ENCODE assay signal across 40 mouse cellular contexts in genomic region chr11:100757566-100757965, GRCm38 (mm10). TPM values are rescaled to one million over a fixed set of nuclear protein-coding genes. Genes with fewer than 3 reads are reported as not detected.
A peak's percentile ranks its signal among the peaks of the same experiment; 100 is the strongest.
DNase-seq lines count a peak whose midpoint lies in the region; ATAC-seq and TF ChIP-seq lines count a peak whose summit lies in the region.
"Had no signal": no experiment of that assay in that cellular context is flagged by ENCODE, and none has a peak within 500 bp of the region (broad histone marks: within the 10 kb centered on the region; RNA-seq: fewer than 3 reads in every experiment).

No protein-coding gene starts in this region.

- ATAC-seq in forebrain, postnatal 0 days = no peak
- no peak for ATAC-seq in midbrain, embryonic 13.5 days
- no peak for ATAC-seq in midbrain, postnatal 0 days (ENCODE audit: low FRiP score)
- ATAC-seq: forebrain, embryonic 13.5 days; liver, embryonic 12.5 days; liver, postnatal 0 days had no signal

- H3K9ac ChIP-seq in forebrain, postnatal 0 days = no peak overlapping the region
- no peak overlapping the region for H3K9ac ChIP-seq in midbrain, embryonic 13.5 days (replicated peaks)
- no peak overlapping the region for H3K9ac ChIP-seq in midbrain, postnatal 0 days (replicated peaks; ENCODE audit: low read length, poor library complexity, severe bottlenecking)
- H3K9ac ChIP-seq: embryonic facial prominence, embryonic 15.5 days; forebrain, embryonic 13.5 days; heart, embryonic 12.5 days; limb, embryonic 13.5 days; liver, embryonic 12.5 days; liver, postnatal 0 days had no signal

- H3K9me3 ChIP-seq in forebrain, postnatal 0 days (ENCODE audit: low read length) = no peaks in the 10 kb centered on the region
- H3K9me3 ChIP-seq in forebrain, embryonic 10.5 days = no peaks in the 10 kb centered on the region
- no peaks in the 10 kb centered on the region for H3K9me3 ChIP-seq in midbrain, embryonic 13.5 days
- no peaks in the 10 kb centered on the region for H3K9me3 ChIP-seq in midbrain, embryonic 10.5 days (replicated peaks)
- no peaks in the 10 kb centered on the region for H3K9me3 ChIP-seq in midbrain, postnatal 0 days (ENCODE audit: low read length)
- H3K9me3 ChIP-seq: embryonic facial prominence, embryonic 10.5 days; embryonic facial prominence, embryonic 15.5 days; forebrain, embryonic 13.5 days; G1E; heart, embryonic 12.5 days; limb, embryonic 13.5 days; liver, embryonic 12.5 days; megakaryocyte, embryonic 14.5 days had no signal

- 90% methylated on average over 12 of the region's 12 CpGs for WGBS in forebrain, postnatal 0 days
- 88% methylated on average over 12 of the region's 12 CpGs for WGBS in forebrain, embryonic 10.5 days
- WGBS in midbrain, embryonic 13.5 days = 92% methylated on average over 12 of the region's 12 CpGs
- 91% methylated on average over 12 of the region's 12 CpGs for WGBS in midbrain, embryonic 10.5 days
- 91% methylated on average over 12 of the region's 12 CpGs for WGBS in midbrain, postnatal 0 days

- H3K36me3 ChIP-seq in forebrain, postnatal 0 days (ENCODE audit: insufficient read depth) = peaks cover 24% of the 10 kb centered on the region
- no peaks in the 10 kb centered on the region for H3K36me3 ChIP-seq in forebrain, embryonic 10.5 days (replicated peaks)
- H3K36me3 ChIP-seq in midbrain, embryonic 13.5 days = peaks cover 26% of the 10 kb centered on the region
- H3K36me3 ChIP-seq in midbrain, embryonic 10.5 days = no peaks in the 10 kb centered on the region
- H3K36me3 ChIP-seq in midbrain, postnatal 0 days (ENCODE audit: insufficient read depth, low read length) = peaks cover 21% of the 10 kb centered on the region
- H3K36me3 ChIP-seq: embryonic facial prominence, embryonic 10.5 days; embryonic facial prominence, embryonic 15.5 days; G1E; heart, embryonic 12.5 days; limb, embryonic 13.5 days; liver, embryonic 12.5 days had no signal

- H3K4me2 ChIP-seq in forebrain, postnatal 0 days (ENCODE audit: low read depth) = peak overlapping the region; percentile 74; the same call in 1 of the 2 replicates
- peak overlapping the region; percentile 80 for H3K4me2 ChIP-seq in midbrain, embryonic 13.5 days (replicated peaks)
- H3K4me2 ChIP-seq in midbrain, postnatal 0 days (ENCODE audit: low read depth, low read length, poor library complexity, severe bottlenecking) = peak overlapping the region; percentile 73; the same call in 1 of the 2 replicates
- H3K4me2 ChIP-seq: embryonic facial prominence, embryonic 15.5 days; heart, embryonic 12.5 days; limb, embryonic 13.5 days; liver, embryonic 12.5 days had no signal

- no peak for DNase-seq in forebrain, postnatal 0 days
- DNase-seq in forebrain, embryonic 10.5 days (ENCODE audit: extremely low spot score, low spot score) = no peak
- DNase-seq in midbrain, embryonic 10.5 days (ENCODE audit: low spot score) = no peak
- DNase-seq in 416B (ENCODE audit: low read depth) = peak; percentile 60
- no peak for DNase-seq in midbrain, postnatal 0 days (ENCODE audit: low spot score)
- no peak for DNase-seq in cerebellum, postnatal 25 days
- DNase-seq: adrenal gland, adult 8-10 months; cerebellum, adult 2 months; cerebellum, postnatal 14 days; gastrocnemius, postnatal 14 days; heart, adult 2 months; kidney, adult 18-20 months; kidney, postnatal 36 days; liver, postnatal 0 days; lung, postnatal 4 days; right cerebral cortex, adult 18-20 months; thymus, postnatal 4 days had no signal

- peaks cover under 1% of the 10 kb centered on the region; the same call in 1 of the 2 replicates for H3K27me3 ChIP-seq in forebrain, postnatal 0 days (ENCODE audit: insufficient read depth, low read length)
- peaks cover 50% of the 10 kb centered on the region for H3K27me3 ChIP-seq in forebrain, embryonic 10.5 days (ENCODE audit: poor library complexity, severe bottlenecking)
- H3K27me3 ChIP-seq in midbrain, embryonic 13.5 days = peaks cover 9% of the 10 kb centered on the region; the same call in 1 of the 2 replicates
- H3K27me3 ChIP-seq in midbrain, embryonic 10.5 days (ENCODE audit: low read depth, poor library complexity, severe bottlenecking) = peaks cover 54% of the 10 kb centered on the region
- H3K27me3 ChIP-seq in midbrain, postnatal 0 days (ENCODE audit: insufficient read depth, low read length) = no peaks in the 10 kb centered on the region

- TF ChIP-seq CTCF in forebrain, postnatal 0 days (IDR thresholded peaks at IDR 0.05; ENCODE audit: low read depth) = no peak
- TF ChIP-seq CTCF in midbrain, postnatal 0 days (IDR thresholded peaks at IDR 0.05) = no peak

- H3K4me3 ChIP-seq in forebrain, postnatal 0 days (ENCODE audit: low read depth, low read length) = no peak overlapping the region
- H3K4me3 ChIP-seq in forebrain, embryonic 10.5 days = no peak overlapping the region
- no peak overlapping the region for H3K4me3 ChIP-seq in midbrain, embryonic 13.5 days (replicated peaks)
- H3K4me3 ChIP-seq in midbrain, embryonic 10.5 days = no peak overlapping the region
- H3K4me3 ChIP-seq in midbrain, postnatal 0 days (ENCODE audit: low read depth, low read length) = peak overlapping the region; percentile 65; the same call in 1 of the 2 replicates
- H3K4me3 ChIP-seq: embryonic facial prominence, embryonic 10.5 days; embryonic facial prominence, embryonic 15.5 days; forebrain, embryonic 13.5 days; heart, adult 2 months; heart, embryonic 12.5 days; layer of hippocampus, adult 2 months; left cerebral cortex, adult 2 months; limb, embryonic 13.5 days; liver, embryonic 12.5 days; megakaryocyte, embryonic 14.5 days had no signal

- H3K4me1 ChIP-seq in forebrain, postnatal 0 days (ENCODE audit: insufficient read depth) = no peaks in the 10 kb centered on the region; the same call in 1 of the 2 replicates
- peaks cover 32% of the 10 kb centered on the region for H3K4me1 ChIP-seq in forebrain, embryonic 10.5 days
- peaks cover 30% of the 10 kb centered on the region for H3K4me1 ChIP-seq in midbrain, embryonic 13.5 days (replicated peaks)
- peaks cover 32% of the 10 kb centered on the region for H3K4me1 ChIP-seq in midbrain, embryonic 10.5 days
- 0 out of 2 replicates have a peak, but pooled peaks cover 7% of the 10 kb centered on the region for H3K4me1 ChIP-seq in midbrain, postnatal 0 days (ENCODE audit: insufficient read depth, low read length)

- H3K27ac ChIP-seq in forebrain, postnatal 0 days (ENCODE audit: low read depth, low read length) = no peak overlapping the region
- no peak overlapping the region for H3K27ac ChIP-seq in forebrain, embryonic 10.5 days
- H3K27ac ChIP-seq in midbrain, embryonic 13.5 days = no peak overlapping the region
- no peak overlapping the region for H3K27ac ChIP-seq in midbrain, embryonic 10.5 days (replicated peaks)
- H3K27ac ChIP-seq in midbrain, postnatal 0 days (ENCODE audit: low read depth, low read length) = no peak overlapping the region
- H3K27ac ChIP-seq: embryonic facial prominence, embryonic 10.5 days; embryonic facial prominence, embryonic 15.5 days; forebrain, embryonic 13.5 days; heart, adult 2 months; layer of hippocampus, adult 2 months; left cerebral cortex, adult 2 months; limb, embryonic 13.5 days; liver, embryonic 12.5 days had no signal

RNA-seq across cellular contexts. Expression of gene Kcnh4, which starts 2.2 kb away (rescaled TPM):
- 7.2 and 12.3 TPM in 2 replicates for total RNA-seq in forebrain, postnatal 0 days (2014; rRNA removed)
- 3.2 and 4.4 TPM in 2 replicates for polyA plus RNA-seq in forebrain, postnatal 0 days (2015; fragmentation: Nextera tagmentation; extraction: Ambion mirVana)
- polyA plus RNA-seq in forebrain, embryonic 10.5 days (2016; fragmentation: Nextera tagmentation; extraction: Ambion mirVana) = 0.62 and 0.78 TPM in 2 replicates
- 8.4 and 8.5 TPM in 2 replicates for polyA plus RNA-seq in midbrain, embryonic 13.5 days (2015; fragmentation: Nextera tagmentation; extraction: Ambion mirVana)
- 1.1 and 2.6 TPM in 2 replicates for polyA plus RNA-seq in midbrain, embryonic 10.5 days (2016; fragmentation: Nextera tagmentation; extraction: Ambion mirVana)
- total RNA-seq in midbrain, postnatal 0 days (2014; rRNA removed) = 13.7 and 19.6 TPM in 2 replicates
- polyA plus RNA-seq in midbrain, postnatal 0 days (2015; fragmentation: Nextera tagmentation; extraction: Ambion mirVana) = 6.1 and 7.4 TPM in 2 replicates
- total RNA-seq: G1E; gastrocnemius, postnatal 14 days; heart, adult 2 months; hematopoietic stem cell, adult 5-6 weeks; monocyte, adult 5-6 weeks had no signal
- polyA plus RNA-seq: G1E; heart, embryonic 12.5 days; heart, postnatal 0 days; kidney, embryonic 16.5 days; limb, embryonic 13.5 days; liver, embryonic 12.5 days; liver, postnatal 0 days; lung, embryonic 16.5 days; thymus, postnatal 0 days had no signal

RNA-seq across cellular contexts. Expression of gene Hcrt, which starts 5.2 kb away (rescaled TPM):
- 1.8 and 7.1 TPM in 2 replicates for total RNA-seq in forebrain, postnatal 0 days (2014; rRNA removed)
- polyA plus RNA-seq in forebrain, postnatal 0 days (2015; fragmentation: Nextera tagmentation; extraction: Ambion mirVana) = 2.6 and 8.0 TPM in 2 replicates
- polyA plus RNA-seq in forebrain, embryonic 10.5 days (2016; fragmentation: Nextera tagmentation; extraction: Ambion mirVana) = not detected in 2 replicates
- polyA plus RNA-seq in midbrain, embryonic 13.5 days (2015; fragmentation: Nextera tagmentation; extraction: Ambion mirVana) = 0.30 TPM in 1 of 2 replicates, not detected in the other
- 0.26 TPM in 1 of 2 replicates, not detected in the other for polyA plus RNA-seq in midbrain, embryonic 10.5 days (2016; fragmentation: Nextera tagmentation; extraction: Ambion mirVana)
- 4.5 and 6.7 TPM in 2 replicates for total RNA-seq in midbrain, postnatal 0 days (2014; rRNA removed)
- polyA plus RNA-seq in midbrain, postnatal 0 days (2015; fragmentation: Nextera tagmentation; extraction: Ambion mirVana) = 5.7 and 16.8 TPM in 2 replicates
- total RNA-seq: adrenal gland, adult 8-10 months; adrenal gland, postnatal 4 days; G1E; gastrocnemius, postnatal 14 days; heart, adult 2 months; hematopoietic stem cell, adult 5-6 weeks; layer of hippocampus, adult 2 months; layer of hippocampus, postnatal 14 days; left cerebral cortex, adult 2 months; monocyte, adult 5-6 weeks had no signal
- polyA plus RNA-seq: cerebellum, adult 2 months; embryonic facial prominence, embryonic 10.5 days; embryonic facial prominence, embryonic 15.5 days; forebrain, embryonic 13.5 days; G1E; heart, adult 2 months; heart, embryonic 12.5 days; heart, postnatal 0 days; intestine, embryonic 14.5 days; kidney, embryonic 16.5 days; limb, embryonic 13.5 days; liver, embryonic 12.5 days; liver, postnatal 0 days; lung, embryonic 16.5 days; neural tube, embryonic 11.5 days; stomach, embryonic 14.5 days had no signal

RNA-seq across cellular contexts. Expression of gene Ghdc, which starts 13.2 kb away (rescaled TPM):
- total RNA-seq in forebrain, postnatal 0 days (2014; rRNA removed) = 6.1 and 7.3 TPM in 2 replicates
- 1.8 and 4.4 TPM in 2 replicates for polyA plus RNA-seq in forebrain, postnatal 0 days (2015; fragmentation: Nextera tagmentation; extraction: Ambion mirVana)
- 2.8 and 3.0 TPM in 2 replicates for polyA plus RNA-seq in forebrain, embryonic 10.5 days (2016; fragmentation: Nextera tagmentation; extraction: Ambion mirVana)
- 2.9 and 4.0 TPM in 2 replicates for polyA plus RNA-seq in midbrain, embryonic 13.5 days (2015; fragmentation: Nextera tagmentation; extraction: Ambion mirVana)
- polyA plus RNA-seq in midbrain, embryonic 10.5 days (2016; fragmentation: Nextera tagmentation; extraction: Ambion mirVana) = 3.9 and 4.4 TPM in 2 replicates
- 13.9 and 14.1 TPM in 2 replicates for total RNA-seq in midbrain, postnatal 0 days (2014; rRNA removed)
- 6.5 and 6.7 TPM in 2 replicates for polyA plus RNA-seq in midbrain, postnatal 0 days (2015; fragmentation: Nextera tagmentation; extraction: Ambion mirVana)

RNA-seq across cellular contexts. Expression of gene Rab5c, which starts 19.6 kb away (rescaled TPM):
- total RNA-seq in forebrain, postnatal 0 days (2014; rRNA removed) = 208 and 211 TPM in 2 replicates
- 34.9 and 37.8 TPM in 2 replicates for polyA plus RNA-seq in forebrain, postnatal 0 days (2015; fragmentation: Nextera tagmentation; extraction: Ambion mirVana)
- 13.2 and 14.9 TPM in 2 replicates for polyA plus RNA-seq in forebrain, embryonic 10.5 days (2016; fragmentation: Nextera tagmentation; extraction: Ambion mirVana)
- 27.4 and 29.5 TPM in 2 replicates for polyA plus RNA-seq in midbrain, embryonic 13.5 days (2015; fragmentation: Nextera tagmentation; extraction: Ambion mirVana)
- 14.8 and 15.4 TPM in 2 replicates for polyA plus RNA-seq in midbrain, embryonic 10.5 days (2016; fragmentation: Nextera tagmentation; extraction: Ambion mirVana)
- total RNA-seq in midbrain, postnatal 0 days (2014; rRNA removed) = 218 and 250 TPM in 2 replicates
- 33.8 and 34.4 TPM in 2 replicates for polyA plus RNA-seq in midbrain, postnatal 0 days (2015; fragmentation: Nextera tagmentation; extraction: Ambion mirVana)

RNA-seq across cellular contexts. Expression of gene Hspb9, which starts 43.9 kb away (rescaled TPM):
- not detected in 2 replicates for total RNA-seq in forebrain, postnatal 0 days (2014; rRNA removed)
- polyA plus RNA-seq in forebrain, postnatal 0 days (2015; fragmentation: Nextera tagmentation; extraction: Ambion mirVana) = 0.21 and 0.22 TPM in 2 replicates
- 0.24 and 0.30 TPM in 2 replicates for polyA plus RNA-seq in forebrain, embryonic 10.5 days (2016; fragmentation: Nextera tagmentation; extraction: Ambion mirVana)
- 0.26 TPM in 1 of 2 replicates, not detected in the other for polyA plus RNA-seq in midbrain, embryonic 13.5 days (2015; fragmentation: Nextera tagmentation; extraction: Ambion mirVana)
- 0.26 and 0.29 TPM in 2 replicates for polyA plus RNA-seq in midbrain, embryonic 10.5 days (2016; fragmentation: Nextera tagmentation; extraction: Ambion mirVana)
- not detected in 2 replicates for total RNA-seq in midbrain, postnatal 0 days (2014; rRNA removed)
- not detected in 2 replicates for polyA plus RNA-seq in midbrain, postnatal 0 days (2015; fragmentation: Nextera tagmentation; extraction: Ambion mirVana)
- total RNA-seq: gastrocnemius, postnatal 14 days; heart, adult 2 months; hematopoietic stem cell, adult 5-6 weeks; layer of hippocampus, adult 2 months; layer of hippocampus, postnatal 14 days; left cerebral cortex, adult 2 months; left cerebral cortex, postnatal 36 days; monocyte, adult 5-6 weeks had no signal
- polyA plus RNA-seq: cerebellum, adult 2 months; embryonic facial prominence, embryonic 15.5 days; forebrain, embryonic 13.5 days; heart, embryonic 12.5 days; heart, postnatal 0 days; kidney, embryonic 16.5 days; limb, embryonic 13.5 days; lung, embryonic 16.5 days; neural tube, embryonic 11.5 days; thymus, postnatal 0 days had no signal
